5 mouse cellular contexts compared by ENCODE assay signal in the genomic region with DNA sequence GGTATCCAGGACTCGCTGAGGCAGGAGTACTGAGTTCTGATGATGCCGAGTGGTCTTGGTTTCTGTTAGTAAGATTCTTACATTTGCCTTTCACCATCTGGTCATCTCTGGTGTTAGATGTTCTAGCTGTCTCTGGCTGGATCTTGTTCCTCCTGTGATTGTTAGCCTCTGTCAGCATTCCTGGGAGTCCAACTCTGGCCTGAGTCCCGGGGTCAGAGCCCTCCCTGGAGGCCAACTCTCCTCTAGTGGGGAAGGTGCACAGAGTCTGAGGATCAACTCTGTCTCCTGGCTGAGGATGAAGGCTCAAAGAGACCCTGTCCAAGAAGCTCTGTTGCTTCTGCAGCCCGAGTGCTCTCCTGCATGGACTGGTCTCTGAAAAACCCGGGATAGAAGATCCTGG. TPM values are rescaled to one million over a fixed set of nuclear protein-coding genes. Genes with fewer than 3 reads are reported as not detected.
"Had no signal": no experiment of that assay in that cellular context is flagged by ENCODE, and none has a peak within 500 bp of the region (broad histone marks: within the 10 kb centered on the region; RNA-seq: fewer than 3 reads in every experiment).

No protein-coding gene starts in this region.

RNA-seq across cellular contexts. Expression of a gene that starts 37.8 kb away (rescaled TPM):
- polyA plus RNA-seq: heart, embryonic 15.5 days; heart, postnatal 0 days; hindbrain, embryonic 13.5 days; hindbrain, embryonic 16.5 days; kidney, embryonic 15.5 days had no signal
